Mouse (Mus musculus) spleen, adult 2 months (tissue): ENCODE measurements around the gene Fastk. TPM values are rescaled to one million over a fixed set of nuclear protein-coding genes. Genes with fewer than 3 reads are reported as not detected.

Experiments
- DNase-seq, 2 experiments: peaks; one replicate each; pipeline versions ENCODE4 v3.0.0 to v3.0.0-alpha.2; 2012 to 2021; ENCODE audit warnings: low spot score in 2 of 2, low read depth in 1 of 2
- H3K27ac ChIP-seq: fragments of 200-500 bp; 2 replicates; pipeline ENCODE4 v1.5.1; 2012; ENCODE audit warnings: low read length, inconsistent platforms; ENCODE audit not compliant: insufficient read depth
- H3K27me3 ChIP-seq: fragments of 200-500 bp; 2 replicates; pipeline ENCODE4 v1.6.1; 2012; ENCODE audit warnings: mild to moderate bottlenecking, moderate library complexity, low read length, inconsistent platforms; ENCODE audit not compliant: control insufficient read depth, insufficient read depth
- H3K36me3 ChIP-seq: fragments of 200-500 bp; 2 replicates; pipeline ENCODE4 v1.6.1; 2012; ENCODE audit warnings: mild to moderate bottlenecking, low read length, inconsistent platforms; ENCODE audit not compliant: control insufficient read depth, insufficient read depth
- H3K4me1 ChIP-seq: fragments of 200-500 bp; 2 replicates; pipeline ENCODE4 v1.6.1; 2011; ENCODE audit warnings: inconsistent platforms; ENCODE audit not compliant: control insufficient read depth, insufficient read depth, insufficient read length
- H3K4me3 ChIP-seq: fragments of 200-500 bp; 2 replicates; pipeline ENCODE4 v1.5.1; 2011; ENCODE audit warnings: mild to moderate bottlenecking, inconsistent platforms; ENCODE audit not compliant: insufficient read depth, insufficient read length; ENCODE audit errors: extremely low read depth
- CTCF ChIP-seq: fragments of 200-500 bp; IDR thresholded peaks from 2 replicates; pipeline ENCODE4 v1.5.1; 2011; ENCODE audit warnings: mild to moderate bottlenecking, inconsistent platforms; ENCODE audit not compliant: insufficient read depth, insufficient read length, insufficient replicate concordance; ENCODE audit errors: extremely low read depth
- POLR2A ChIP-seq: fragments of 200-500 bp; IDR thresholded peaks from 2 replicates; pipeline ENCODE4 v1.6.1; 2011; ENCODE audit warnings: low read depth, low read length, inconsistent platforms
- WGBS: fragments of 180-500 bp; shearing (Covaris S2); methylation state at CpG from one replicate; pipeline ENCODE4 v1.1.7; 2018; 5-methylcytosine and 5-hydroxymethylcytosine counted together
- polyA plus RNA-seq: library from polyadenylated mRNA; depleted of rRNA; stranded (reverse); fragments of >200 nt; gene quantifications from 2 replicates; pipeline ENCODE4 v1.2.3, GENCODE M21; 2012; rRNA removed

Gene Fastk
- 170 and 212 TPM in 2 replicates for polyA plus RNA-seq

GRCm38 (mm10) chr5:24444746-24445427, at the start of gene Fastk:
Gene Fastk (minus strand): TSS chr5:24445287.
- H3K27me3 ChIP-seq: no peaks in the 10 kb centered on the region
- peak within 1 kb of the TSS; percentile 90 for H3K4me3 ChIP-seq
- peaks cover 19% of the 10 kb centered on the region for H3K4me1 ChIP-seq
- WGBS: under 1% methylated on average over 60 of the region's 60 CpGs
- peak; percentile 70 to 92 for DNase-seq
- TF ChIP-seq CTCF (no peak), POLR2A (peak; percentile 62)
- H3K36me3 ChIP-seq: peaks cover 15% of the 10 kb centered on the region
- peak within 1 kb of the TSS; percentile 75 for H3K27ac ChIP-seq

- 89% methylated on average over 16 of the region's 16 CpGs for WGBS
- TF ChIP-seq CTCF (no peak), POLR2A (no peak)
- peaks cover 31% of the 10 kb centered on the region for H3K36me3 ChIP-seq
- no peaks in the 10 kb centered on the region for H3K27me3 ChIP-seq
- H3K4me3 ChIP-seq: no peak overlapping the region
- no peaks in the 10 kb centered on the region for H3K4me1 ChIP-seq
- H3K27ac ChIP-seq: no peak overlapping the region
- DNase-seq: no peak
Observed at GRCm38 (mm10) chr5:24492546-24493285, 47.6 kb upstream of the Fastk start.

- Histone ChIP-seq H3K27ac (no peak overlapping the region), H3K4me1 (no peaks in the 10 kb centered on the region), H3K36me3 (peaks cover 20% of the 10 kb centered on the region), H3K27me3 (no peaks in the 10 kb centered on the region), H3K4me3 (no peak overlapping the region)
- no peak for TF ChIP-seq POLR2A
- no peak for TF ChIP-seq CTCF
- DNase-seq: no peak
- WGBS: 93% methylated on average over 14 of the region's 14 CpGs
Observed at GRCm38 (mm10) chr5:24490413-24490920, 45.4 kb upstream of the Fastk start.

GRCm38 (mm10) chr5:24486738-24487137, 41.7 kb upstream of the Fastk start:
- H3K36me3 ChIP-seq: peaks cover 24% of the 10 kb centered on the region
- H3K4me1 ChIP-seq: no peaks in the 10 kb centered on the region
- no peak for DNase-seq
- H3K27me3 ChIP-seq: no peaks in the 10 kb centered on the region
- WGBS: 97% methylated on average over 5 of the region's 5 CpGs
- no peak overlapping the region for H3K4me3 ChIP-seq
- no peak overlapping the region for H3K27ac ChIP-seq
- TF ChIP-seq CTCF (no peak), POLR2A (no peak)

- TF ChIP-seq CTCF (peak; percentile 90), POLR2A (no peak)
- Histone ChIP-seq H3K27ac (no peak overlapping the region), H3K4me3 (no peak overlapping the region), H3K4me1 (no peaks in the 10 kb centered on the region), H3K27me3 (no peaks in the 10 kb centered on the region), H3K36me3 (peaks cover 23% of the 10 kb centered on the region)
- WGBS: 11% methylated on average over 8 of the region's 8 CpGs
- peak; percentile 15 to 68 for DNase-seq
Observed at GRCm38 (mm10) chr5:24486097-24486496, 41.0 kb upstream of the Fastk start.

GRCm38 (mm10) chr5:24484963-24485362, 39.9 kb upstream of the Fastk start:
- 94% methylated on average over 22 of the region's 22 CpGs for WGBS
- peaks cover 25% of the 10 kb centered on the region for H3K36me3 ChIP-seq
- TF ChIP-seq POLR2A (no peak), CTCF (no peak)
- no peaks in the 10 kb centered on the region for H3K4me1 ChIP-seq
- H3K27me3 ChIP-seq: no peaks in the 10 kb centered on the region
- H3K4me3 ChIP-seq: no peak overlapping the region
- DNase-seq: no peak
- no peak overlapping the region for H3K27ac ChIP-seq
